Mouse (Mus musculus): ENCODE results near the gene Smco3.

- no peak for TF ChIP-seq POLR2A (IDR thresholded peaks at IDR 0.05; ENCODE audit: control insufficient read depth in 1 of 2, insufficient read depth in 1 of 2, low read depth in 1 of 2, low read length in 2 of 2, poor library complexity in 1 of 2)
- TF ChIP-seq E2F4 (IDR thresholded peaks at IDR 0.05; ENCODE audit: borderline replicate concordance, low read depth, low read length): no peak
- no peak for TF ChIP-seq ZC3H11A (IDR thresholded peaks at IDR 0.05; ENCODE audit: low read depth, low read length)
- no peak for TF ChIP-seq CTCF (IDR thresholded peaks at IDR 0.05 in 2 of 3, conservative IDR thresholded peaks at IDR 0.05 in 1 of 3; ENCODE audit: control insufficient read depth in 1 of 3, insufficient read depth in 1 of 3, low read depth in 2 of 3, low read length in 3 of 3, poor library complexity in 1 of 3, severe bottlenecking in 1 of 3)
- TF ChIP-seq GATA1 (IDR thresholded peaks at IDR 0.05; ENCODE audit: low read depth, low read length): no peak
- no peak for TF ChIP-seq CHD2 (IDR thresholded peaks at IDR 0.05; ENCODE audit: low read length)
- no peak for TF ChIP-seq POLR2AphosphoS2 (IDR thresholded peaks at IDR 0.05; ENCODE audit: low read length)
- no peak for TF ChIP-seq UBTF (IDR thresholded peaks at IDR 0.05; ENCODE audit: borderline replicate concordance, insufficient read depth, low read depth, low read length)
- no peak for TF ChIP-seq ETS1 (IDR thresholded peaks at IDR 0.05; ENCODE audit: low read depth, low read length)
- no peak for TF ChIP-seq GABPA (IDR thresholded peaks at IDR 0.05; ENCODE audit: low read depth, low read length)
Measured at GRCm38 (mm10) chr6:136837323-136837722, 2.1 kb upstream of the Smco3 start.

Data from MEL (cell line).